Mouse (Mus musculus) thymus, postnatal 10 days (tissue): ENCODE measurements at regions not wholly inside any gene's neighbourhood (a gene's known extent, or its start where the extent isn't known, plus 50 kb on each side); places are given as distances from the start of the nearest gene placed in this dataset.
"Not testable (repeated sequence)": the region's sequence is repeated elsewhere in the genome, so short reads cannot be mapped to it uniquely, and the experiment has no call there.

Source experiments
- DNase-seq, 2 experiments: peaks; one replicate each; pipeline ENCODE4 v3.0.0; 2021; ENCODE audit warnings: low spot score in 2 of 2

GRCm38 (mm10) chr2:128265014-128265990, 139.5 kb downstream of the Bcl2l11 start:
- no peak for DNase-seq

GRCm38 (mm10) chr2:128270377-128271129, 144.7 kb downstream of the Bcl2l11 start:
- no peak for DNase-seq

GRCm38 (mm10) chr2:128272789-128273188, 147.0 kb downstream of the Bcl2l11 start:
- DNase-seq = no peak

GRCm38 (mm10) chr2:128273292-128273691, 147.5 kb downstream of the Bcl2l11 start:
- no peak for DNase-seq

- no peak for DNase-seq
These were observed 150.5 kb downstream of the Bcl2l11 start for GRCm38 (mm10) chr2:128276337-128276736.

- DNase-seq = no peak
These were observed 151.7 kb downstream of the Bcl2l11 start for GRCm38 (mm10) chr2:128277387-128278123.

- no peak for DNase-seq
These were observed 152.2 kb downstream of the Bcl2l11 start for GRCm38 (mm10) chr2:128278124-128278432.

GRCm38 (mm10) chr2:128278608-128279081, 152.8 kb downstream of the Bcl2l11 start:
- no peak for DNase-seq

GRCm38 (mm10) chr2:128279127-128279710, 153.4 kb downstream of the Bcl2l11 start:
- no peak for DNase-seq

- no peak for DNase-seq
These were observed 156.8 kb downstream of the Bcl2l11 start for GRCm38 (mm10) chr2:128282591-128282990.

GRCm38 (mm10) chr2:128284822-128285421, 159.1 kb downstream of the Bcl2l11 start:
- no peak for DNase-seq

- DNase-seq = no peak
These were observed 159.6 kb downstream of the Bcl2l11 start for GRCm38 (mm10) chr2:128285457-128285856.

- DNase-seq = no peak
These were observed 162.3 kb downstream of the Bcl2l11 start for GRCm38 (mm10) chr2:128288138-128288551.

- no peak for DNase-seq
These were observed 164.8 kb downstream of the Bcl2l11 start for GRCm38 (mm10) chr2:128290609-128291008.

GRCm38 (mm10) chr2:128294610-128295009, 168.8 kb downstream of the Bcl2l11 start:
- no peak for DNase-seq

GRCm38 (mm10) chr2:128295018-128295424, 169.2 kb downstream of the Bcl2l11 start:
- DNase-seq = peak; percentile 63 to 67

GRCm38 (mm10) chr2:128295726-128296234, 169.9 kb downstream of the Bcl2l11 start:
- DNase-seq = no peak

- DNase-seq = not testable (repeated sequence)
These were observed 170.6 kb downstream of the Bcl2l11 start for GRCm38 (mm10) chr2:128296423-128296822.

GRCm38 (mm10) chr2:128296897-128297296, 171.1 kb downstream of the Bcl2l11 start:
- DNase-seq = peak in 1 of 2 experiments; percentile 27

GRCm38 (mm10) chr2:128297821-128298220, 172.0 kb downstream of the Bcl2l11 start:
- no peak for DNase-seq

- DNase-seq = no peak
These were observed 173.2 kb downstream of the Bcl2l11 start for GRCm38 (mm10) chr2:128298996-128299395.
